Mouse (Mus musculus): ENCODE data around the gene Lactbl1. TPM values are rescaled to one million over a fixed set of nuclear protein-coding genes. Genes with fewer than 3 reads are reported as not detected.

Lactbl1 gene
- polyA plus RNA-seq, 1 experiment from 2014 or later, result not detected

GRCm38 (mm10) chr4:136600536-136600935 lies 21.9 kb upstream of the Lactbl1 start:
- 90% methylated on average over 2 of the region's 2 CpGs for WGBS
- no peaks in the 10 kb centered on the region for H3K36me3 ChIP-seq (ENCODE audit: control insufficient read depth, insufficient read depth, low read length)
- no peak overlapping the region for H3K9ac ChIP-seq (ENCODE audit: low read depth, low read length)
- no peak overlapping the region for H3K27ac ChIP-seq (ENCODE audit: low read depth, low read length)
- H3K4me2 ChIP-seq (replicated peaks; ENCODE audit: low read depth, low read length), result peak overlapping the region; percentile 50
- H3K4me3 ChIP-seq (ENCODE audit: low read depth, low read length), result peak overlapping the region; percentile 99
- no peak for DNase-seq (ENCODE audit: low spot score)
- no peak for ATAC-seq (ENCODE audit: low FRiP score)
- no peaks in the 10 kb centered on the region for H3K27me3 ChIP-seq (ENCODE audit: control insufficient read depth, insufficient read depth, low read length)
- no peaks in the 10 kb centered on the region for H3K9me3 ChIP-seq (ENCODE audit: control insufficient read depth, low read length)
- no peaks in the 10 kb centered on the region; the same call in 1 of the 2 replicates for H3K4me1 ChIP-seq (replicated peaks; ENCODE audit: control insufficient read depth, insufficient read depth, low read length)

GRCm38 (mm10) chr4:136601476-136601875 lies 20.9 kb upstream of the Lactbl1 start:
- 3% methylated on average over 13 of the region's 13 CpGs for WGBS
- peak; percentile 69 for DNase-seq (ENCODE audit: low spot score)
- Histone ChIP-seq H3K4me2 (replicated peaks; ENCODE audit: low read depth, low read length) (peak overlapping the region; percentile 50), H3K9me3 (ENCODE audit: control insufficient read depth, low read length) (no peaks in the 10 kb centered on the region), H3K9ac (ENCODE audit: low read depth, low read length) (peak overlapping the region; percentile 99), H3K4me1 (replicated peaks; ENCODE audit: control insufficient read depth, insufficient read depth, low read length) (no peaks in the 10 kb centered on the region; the same call in 1 of the 2 replicates), H3K4me3 (ENCODE audit: low read depth, low read length) (peak overlapping the region; percentile 99), H3K27me3 (ENCODE audit: control insufficient read depth, insufficient read depth, low read length) (no peaks in the 10 kb centered on the region), H3K36me3 (ENCODE audit: control insufficient read depth, insufficient read depth, low read length) (no peaks in the 10 kb centered on the region), H3K27ac (ENCODE audit: low read depth, low read length) (peak overlapping the region; percentile 94)
- ATAC-seq (ENCODE audit: low FRiP score), result no peak

DNA sequence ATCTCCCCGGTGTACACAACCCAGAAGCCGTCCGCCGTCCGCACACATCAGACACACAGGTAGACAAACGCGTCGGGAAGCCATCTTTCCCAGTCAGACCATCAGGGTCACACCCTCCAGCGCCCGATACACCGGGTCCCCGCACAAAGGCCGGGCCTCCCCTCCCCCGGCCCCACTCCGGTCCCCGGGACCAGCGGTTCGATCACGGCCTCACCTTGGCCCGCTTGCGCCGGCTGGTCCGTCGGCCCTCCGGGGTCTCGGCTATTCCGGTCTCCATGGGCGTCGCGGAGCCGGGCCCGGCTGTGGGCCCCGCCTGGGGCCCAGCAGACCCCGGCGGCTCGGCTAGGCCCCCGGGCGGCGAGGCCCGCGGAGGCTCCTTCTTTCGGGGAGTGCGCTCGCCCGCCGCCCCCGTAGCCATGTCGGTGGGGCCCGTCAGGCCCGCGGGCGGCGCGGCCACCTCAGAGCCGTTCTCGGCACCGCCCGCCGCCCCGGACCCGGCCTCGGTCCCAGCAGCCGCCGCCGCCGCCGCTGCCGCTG lies 20.3 kb upstream of the Lactbl1 start:
- H3K27ac ChIP-seq (ENCODE audit: low read depth, low read length), result peak overlapping the region; percentile 94
- H3K4me2 ChIP-seq (replicated peaks; ENCODE audit: low read depth, low read length), result peak overlapping the region; percentile 50
- ATAC-seq (ENCODE audit: low FRiP score) (peak; percentile 74), DNase-seq (ENCODE audit: low spot score) (peak; percentile 75)
- H3K27me3 ChIP-seq (ENCODE audit: control insufficient read depth, insufficient read depth, low read length), result no peaks in the 10 kb centered on the region
- H3K4me1 ChIP-seq (replicated peaks; ENCODE audit: control insufficient read depth, insufficient read depth, low read length), result no peaks in the 10 kb centered on the region; the same call in 1 of the 2 replicates
- H3K9ac ChIP-seq (ENCODE audit: low read depth, low read length), result peak overlapping the region; percentile 99
- H3K4me3 ChIP-seq (ENCODE audit: low read depth, low read length), result peak overlapping the region; percentile 99
- H3K9me3 ChIP-seq (ENCODE audit: control insufficient read depth, low read length), result no peaks in the 10 kb centered on the region
- WGBS, result under 1% methylated on average over 48 of the region's 68 CpGs
- H3K36me3 ChIP-seq (ENCODE audit: control insufficient read depth, insufficient read depth, low read length), result no peaks in the 10 kb centered on the region

GRCm38 (mm10) chr4:136602568-136602967 lies 19.9 kb upstream of the Lactbl1 start, which contains the start of gene Kdm1a:
TSS of gene Kdm1a (minus strand) at chr4:136602723.
- Histone ChIP-seq H3K27me3 (ENCODE audit: control insufficient read depth, insufficient read depth, low read length) (no peaks in the 10 kb centered on the region), H3K4me3 (ENCODE audit: low read depth, low read length) (peak within 1 kb of the TSS; percentile 99), H3K36me3 (ENCODE audit: control insufficient read depth, insufficient read depth, low read length) (no peaks in the 10 kb centered on the region), H3K27ac (ENCODE audit: low read depth, low read length) (peak within 1 kb of the TSS; percentile 94), H3K4me2 (replicated peaks; ENCODE audit: low read depth, low read length) (peak within 1 kb of the TSS; percentile 50), H3K9ac (ENCODE audit: low read depth, low read length) (peak within 1 kb of the TSS; percentile 99), H3K9me3 (ENCODE audit: control insufficient read depth, low read length) (no peaks in the 10 kb centered on the region), H3K4me1 (replicated peaks; ENCODE audit: control insufficient read depth, insufficient read depth, low read length) (no peaks in the 10 kb centered on the region; the same call in 1 of the 2 replicates)
- peak; percentile 93 for ATAC-seq (ENCODE audit: low FRiP score)
- DNase-seq (ENCODE audit: low spot score), result peak; percentile 99
- under 1% methylated on average over 45 of the region's 45 CpGs for WGBS

DNA sequence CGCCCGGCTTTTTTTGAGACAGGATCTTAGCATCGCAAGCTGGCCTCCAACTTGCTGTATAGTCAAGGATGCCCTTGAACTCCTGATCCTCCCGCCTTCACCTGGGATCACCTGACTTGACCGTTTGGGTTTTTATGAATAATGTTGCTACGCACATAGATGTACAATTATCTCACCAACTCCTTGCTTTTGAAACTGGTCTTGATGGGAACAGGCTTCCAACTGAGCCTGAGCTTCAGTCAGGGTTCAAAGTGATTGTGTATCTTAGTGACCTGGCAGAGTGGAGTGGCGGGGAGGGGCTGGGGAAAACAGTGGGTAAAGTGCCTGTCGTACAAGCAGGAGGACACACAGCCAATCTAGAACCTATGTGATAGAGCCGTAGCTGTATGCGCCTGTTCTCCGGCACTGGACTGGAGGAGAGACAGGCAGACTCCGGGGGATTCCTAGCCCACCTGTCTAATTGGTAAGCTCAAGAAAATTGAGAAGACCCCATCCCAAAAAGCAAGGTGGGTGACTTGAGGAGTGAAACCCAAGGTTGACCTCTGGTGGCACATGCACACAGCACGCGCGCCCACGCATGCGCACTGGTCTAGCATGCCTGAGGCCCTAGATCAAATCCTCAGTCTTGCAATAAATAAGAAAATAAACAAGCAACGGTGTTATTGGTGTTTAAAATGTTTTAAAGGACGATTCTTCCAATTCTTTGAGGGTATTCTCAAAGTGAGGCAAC lies 16.5 kb upstream of the Lactbl1 start:
- no peaks in the 10 kb centered on the region for H3K9me3 ChIP-seq (ENCODE audit: control insufficient read depth, low read length)
- no peak for DNase-seq (ENCODE audit: low spot score)
- no peaks in the 10 kb centered on the region for H3K27me3 ChIP-seq (ENCODE audit: control insufficient read depth, insufficient read depth, low read length)
- ATAC-seq (ENCODE audit: low FRiP score), result no peak
- H3K4me2 ChIP-seq (replicated peaks; ENCODE audit: low read depth, low read length), result no peak overlapping the region
- H3K4me1 ChIP-seq (replicated peaks; ENCODE audit: control insufficient read depth, insufficient read depth, low read length), result no peaks in the 10 kb centered on the region
- no peaks in the 10 kb centered on the region for H3K36me3 ChIP-seq (ENCODE audit: control insufficient read depth, insufficient read depth, low read length)
- WGBS, result 93% methylated on average over 19 of the region's 19 CpGs
- H3K27ac ChIP-seq (ENCODE audit: low read depth, low read length), result no peak overlapping the region
- no peak overlapping the region for H3K9ac ChIP-seq (ENCODE audit: low read depth, low read length)
- H3K4me3 ChIP-seq (ENCODE audit: low read depth, low read length), result no peak overlapping the region

GRCm38 (mm10) chr4:136610387-136610856 lies 12.0 kb upstream of the Lactbl1 start, which contains the start of gene Tex46:
TSS of gene Tex46 (plus strand) at chr4:136610437.
- Histone ChIP-seq H3K27me3 (ENCODE audit: control insufficient read depth, insufficient read depth, low read length) (no peaks in the 10 kb centered on the region), H3K36me3 (ENCODE audit: control insufficient read depth, insufficient read depth, low read length) (no peaks in the 10 kb centered on the region), H3K4me3 (ENCODE audit: low read depth, low read length) (no peak within 1 kb of the TSS), H3K9me3 (ENCODE audit: control insufficient read depth, low read length) (no peaks in the 10 kb centered on the region), H3K4me2 (replicated peaks; ENCODE audit: low read depth, low read length) (no peak within 1 kb of the TSS), H3K9ac (ENCODE audit: low read depth, low read length) (no peak within 1 kb of the TSS), H3K4me1 (replicated peaks; ENCODE audit: control insufficient read depth, insufficient read depth, low read length) (no peaks in the 10 kb centered on the region), H3K27ac (ENCODE audit: low read depth, low read length) (no peak within 1 kb of the TSS)
- DNase-seq (ENCODE audit: low spot score) (no peak), ATAC-seq (ENCODE audit: low FRiP score) (no peak)
- 63% methylated on average over 4 of the region's 4 CpGs for WGBS

DNA sequence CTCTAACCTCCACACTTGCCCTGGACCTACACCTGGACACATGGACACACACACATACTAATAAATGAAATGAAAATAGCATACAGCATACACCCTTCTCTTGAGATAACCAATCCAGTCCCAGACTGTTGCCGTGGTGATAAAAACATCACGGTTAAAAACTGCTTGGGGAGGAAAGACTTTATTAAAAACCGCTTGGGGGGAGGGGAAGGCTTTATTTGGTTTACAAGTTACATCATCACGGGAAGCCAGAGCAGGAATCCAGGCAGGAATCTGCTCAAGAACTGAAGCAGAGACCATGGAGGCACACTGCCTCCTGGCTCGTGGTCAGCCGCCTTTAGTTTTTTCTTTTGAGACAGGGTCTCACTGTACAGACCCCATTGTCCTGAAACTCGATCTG lies 8.8 kb upstream of the Lactbl1 start:
- no peaks in the 10 kb centered on the region for H3K4me1 ChIP-seq (replicated peaks; ENCODE audit: control insufficient read depth, insufficient read depth, low read length)
- no peak overlapping the region for H3K27ac ChIP-seq (ENCODE audit: low read depth, low read length)
- H3K9ac ChIP-seq (ENCODE audit: low read depth, low read length), result no peak overlapping the region
- no peaks in the 10 kb centered on the region for H3K36me3 ChIP-seq (ENCODE audit: control insufficient read depth, insufficient read depth, low read length)
- DNase-seq (ENCODE audit: low spot score) (no peak), ATAC-seq (ENCODE audit: low FRiP score) (no peak)
- no peak overlapping the region for H3K4me2 ChIP-seq (replicated peaks; ENCODE audit: low read depth, low read length)
- 71% methylated on average over 7 of the region's 7 CpGs for WGBS
- H3K4me3 ChIP-seq (ENCODE audit: low read depth, low read length), result no peak overlapping the region
- no peaks in the 10 kb centered on the region for H3K9me3 ChIP-seq (ENCODE audit: control insufficient read depth, low read length)
- no peaks in the 10 kb centered on the region for H3K27me3 ChIP-seq (ENCODE audit: control insufficient read depth, insufficient read depth, low read length)

DNA sequence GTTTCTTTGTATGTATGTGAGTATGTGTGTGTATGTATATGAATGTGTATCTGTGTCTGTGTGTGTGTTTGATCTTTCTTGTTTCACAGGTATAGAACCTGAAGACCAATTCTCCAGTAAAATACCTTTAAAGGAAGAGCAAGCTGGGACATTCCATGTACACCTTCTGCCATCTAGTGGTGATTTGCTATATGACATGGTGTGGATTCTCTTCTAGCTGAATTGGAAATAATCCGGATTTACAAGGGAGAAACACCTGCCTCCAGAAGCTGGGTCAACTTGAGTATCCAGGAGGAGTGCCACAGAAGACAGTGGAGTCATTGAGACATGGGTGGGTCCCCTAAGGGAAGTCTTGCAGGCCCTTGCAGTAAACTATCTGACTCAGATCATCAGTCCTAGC lies 1.1 kb upstream of the Lactbl1 start:
- ATAC-seq (ENCODE audit: low FRiP score) (no peak), DNase-seq (ENCODE audit: low spot score) (peak; percentile 83)
- Histone ChIP-seq H3K4me3 (ENCODE audit: low read depth, low read length) (no peak overlapping the region), H3K4me1 (replicated peaks; ENCODE audit: control insufficient read depth, insufficient read depth, low read length) (no peaks in the 10 kb centered on the region; the same call in 1 of the 2 replicates), H3K9ac (ENCODE audit: low read depth, low read length) (no peak overlapping the region), H3K27ac (ENCODE audit: low read depth, low read length) (no peak overlapping the region), H3K4me2 (replicated peaks; ENCODE audit: low read depth, low read length) (no peak overlapping the region), H3K27me3 (ENCODE audit: control insufficient read depth, insufficient read depth, low read length) (no peaks in the 10 kb centered on the region), H3K36me3 (ENCODE audit: control insufficient read depth, insufficient read depth, low read length) (no peaks in the 10 kb centered on the region), H3K9me3 (ENCODE audit: control insufficient read depth, low read length) (no peaks in the 10 kb centered on the region)
- 0% methylated on average over 1 of the region's 1 CpGs for WGBS

All from hindbrain, embryonic 11.5 days (tissue).